Mouse (Mus musculus): ENCODE data around the gene Olfr875.

DNA sequence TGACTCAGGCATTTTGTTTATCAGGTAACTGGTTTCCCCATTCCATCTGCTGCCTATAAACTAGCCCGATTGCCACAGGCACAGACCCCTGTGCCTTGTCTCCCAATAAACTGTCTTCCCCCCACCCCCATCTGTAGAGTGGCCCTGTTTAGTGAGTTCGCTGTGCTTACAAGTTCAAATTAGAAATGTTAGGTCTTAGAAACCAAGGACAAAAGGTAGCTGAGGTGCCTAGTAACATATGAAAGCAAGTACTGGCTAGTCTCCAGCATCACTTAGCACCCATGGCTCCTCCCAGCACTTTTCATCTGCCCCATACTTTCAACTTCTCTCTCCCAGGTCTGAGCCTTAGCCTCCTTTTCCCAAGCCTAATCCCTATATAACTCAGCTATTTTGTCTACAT, 9.9 kb upstream of the Olfr875 start:
- TF ChIP-seq CTCF (IDR thresholded peaks at IDR 0.05; ENCODE audit: insufficient read depth, low read length) (no peak), POLR2A (IDR thresholded peaks at IDR 0.05; ENCODE audit: borderline replicate concordance, extremely low read depth, low read depth, low read length) (no peak)
